Mouse (Mus musculus) limb, embryonic 10.5 days (tissue): ENCODE data around the gene Pigx. TPM values are rescaled to one million over a fixed set of nuclear protein-coding genes. Genes with fewer than 3 reads are reported as not detected.

Source experiments
- DNase-seq: peaks from one replicate; pipeline ENCODE4 v3.0.0-alpha.2; 2017; ENCODE audit warnings: low spot score
- H3K27ac ChIP-seq: fragments of 300-500 bp; sonication (generic); 2 replicates; pipeline ENCODE4 v1.5.1; 2016; ENCODE audit warnings: mild to moderate bottlenecking
- H3K27me3 ChIP-seq: fragments of 300-500 bp; sonication (generic); 2 replicates; pipeline ENCODE4 v1.6.1; 2016; ENCODE audit warnings: low read depth, mild to moderate bottlenecking; ENCODE audit not compliant: poor library complexity, severe bottlenecking
- H3K36me3 ChIP-seq: fragments of 300-500 bp; sonication (generic); 2 replicates; pipeline ENCODE4 v1.6.1; 2016; ENCODE audit warnings: mild to moderate bottlenecking, moderate library complexity
- H3K4me1 ChIP-seq: fragments of 300-500 bp; sonication (generic); 2 replicates; pipeline ENCODE4 v1.6.1; 2016
- H3K4me3 ChIP-seq: fragments of 300-500 bp; sonication (generic); 2 replicates; pipeline ENCODE4 v1.5.1; 2016; ENCODE audit warnings: mild to moderate bottlenecking, moderate library complexity
- H3K9me3 ChIP-seq: fragments of 300-500 bp; sonication (generic); replicated peaks from 2 replicates; pipeline ENCODE4 v1.6.1; 2016; ENCODE audit warnings: mild to moderate bottlenecking
- WGBS: fragments of 180-500 bp; shearing (Covaris S2); methylation state at CpG from one replicate; pipeline ENCODE4 v1.1.7; 2016; 5-methylcytosine and 5-hydroxymethylcytosine counted together
- polyA plus RNA-seq: library from polyadenylated mRNA; unstranded; fragments of >200 nt; fragmentation: Nextera tagmentation; extraction: Ambion mirVana; gene quantifications from 2 replicates; pipeline ENCODE4 v1.2.1, GENCODE M21; 2016

The Pigx gene
- polyA plus RNA-seq, 1 experiment from 2014 or later, result 150 TPM

DNA sequence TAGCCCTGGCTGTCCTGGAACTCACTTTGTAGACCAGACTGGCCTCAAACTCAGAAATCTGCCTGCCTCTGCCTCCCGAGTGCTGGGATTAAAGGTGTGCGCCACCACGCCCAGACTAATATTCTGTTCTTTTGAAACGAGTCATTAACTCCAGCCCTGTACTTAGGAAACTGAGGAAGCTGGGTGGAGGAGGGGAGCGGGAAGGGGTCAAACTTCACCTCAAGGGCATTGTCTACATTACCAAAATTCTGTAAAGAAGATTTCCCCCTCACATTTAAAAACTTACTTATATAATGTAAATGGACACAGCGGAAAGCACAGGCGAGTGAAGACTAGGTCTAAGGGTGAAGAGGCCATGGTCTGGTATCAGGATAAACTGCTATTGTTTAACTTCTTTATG is 24.5 kb upstream of the Pigx start:
- no peaks in the 10 kb centered on the region for H3K27me3 ChIP-seq
- H3K27ac ChIP-seq, result no peak overlapping the region
- no peaks in the 10 kb centered on the region for H3K36me3 ChIP-seq
- no peaks in the 10 kb centered on the region for H3K4me1 ChIP-seq
- no peak for DNase-seq
- WGBS, result 93% methylated on average over 7 of the region's 7 CpGs
- H3K4me3 ChIP-seq, result no peak overlapping the region
- no peaks in the 10 kb centered on the region for H3K9me3 ChIP-seq

DNA sequence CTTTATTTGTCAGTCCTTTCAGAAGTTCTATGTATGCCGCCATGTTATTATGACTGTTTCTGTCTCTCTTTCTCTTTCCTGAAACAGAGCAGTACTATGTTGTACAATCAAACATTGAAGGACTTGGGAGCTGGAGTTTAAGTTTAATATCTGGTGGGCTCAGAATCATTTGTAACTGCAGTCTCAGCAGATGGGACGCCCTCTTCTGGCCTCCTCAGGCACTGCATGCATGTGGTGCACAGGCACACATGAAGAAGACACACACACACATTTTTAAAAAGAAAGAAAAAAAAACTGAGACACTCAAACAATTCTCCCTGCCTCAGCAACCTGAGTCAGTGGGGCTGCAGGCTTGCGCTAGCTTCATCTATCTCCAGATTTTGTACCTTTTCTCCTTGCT is 20.9 kb upstream of the Pigx start:
- Histone ChIP-seq H3K9me3 (no peaks in the 10 kb centered on the region), H3K27ac (no peak overlapping the region), H3K4me3 (no peak overlapping the region), H3K27me3 (no peaks in the 10 kb centered on the region), H3K4me1 (no peaks in the 10 kb centered on the region), H3K36me3 (no peaks in the 10 kb centered on the region)
- 72% methylated on average over 3 of the region's 3 CpGs for WGBS
- no peak for DNase-seq

DNA sequence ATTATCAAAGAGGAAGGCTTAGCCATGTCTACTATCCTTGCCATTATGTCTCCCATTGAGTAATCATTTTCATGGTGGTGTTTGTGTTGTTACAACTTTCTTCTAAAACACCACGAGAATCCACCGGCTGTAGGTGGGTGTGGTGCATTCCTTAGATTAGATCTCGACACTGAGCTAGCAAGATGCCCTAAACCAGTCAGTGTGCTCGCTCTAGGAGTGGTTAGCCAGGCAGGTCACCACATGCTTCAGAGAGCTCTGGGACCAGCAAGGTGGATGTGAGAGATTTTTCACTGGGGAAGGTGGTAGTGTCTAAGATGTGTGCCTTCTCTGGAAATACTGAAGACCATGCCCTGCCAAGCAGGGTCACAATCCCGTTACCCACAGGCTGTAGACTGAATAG is 16.6 kb upstream of the Pigx start:
- Histone ChIP-seq H3K27me3 (no peaks in the 10 kb centered on the region), H3K4me3 (no peak overlapping the region), H3K9me3 (no peaks in the 10 kb centered on the region), H3K4me1 (no peaks in the 10 kb centered on the region), H3K27ac (no peak overlapping the region), H3K36me3 (no peaks in the 10 kb centered on the region)
- 50% methylated on average over 5 of the region's 5 CpGs for WGBS
- no peak for DNase-seq

- WGBS, result 66% methylated on average over 6 of the region's 6 CpGs
- DNase-seq, result no peak
- H3K4me1 ChIP-seq, result no peaks in the 10 kb centered on the region
Observed at GRCm38 (mm10) chr16:32115781-32116180, 16.2 kb upstream of the Pigx start.

DNA sequence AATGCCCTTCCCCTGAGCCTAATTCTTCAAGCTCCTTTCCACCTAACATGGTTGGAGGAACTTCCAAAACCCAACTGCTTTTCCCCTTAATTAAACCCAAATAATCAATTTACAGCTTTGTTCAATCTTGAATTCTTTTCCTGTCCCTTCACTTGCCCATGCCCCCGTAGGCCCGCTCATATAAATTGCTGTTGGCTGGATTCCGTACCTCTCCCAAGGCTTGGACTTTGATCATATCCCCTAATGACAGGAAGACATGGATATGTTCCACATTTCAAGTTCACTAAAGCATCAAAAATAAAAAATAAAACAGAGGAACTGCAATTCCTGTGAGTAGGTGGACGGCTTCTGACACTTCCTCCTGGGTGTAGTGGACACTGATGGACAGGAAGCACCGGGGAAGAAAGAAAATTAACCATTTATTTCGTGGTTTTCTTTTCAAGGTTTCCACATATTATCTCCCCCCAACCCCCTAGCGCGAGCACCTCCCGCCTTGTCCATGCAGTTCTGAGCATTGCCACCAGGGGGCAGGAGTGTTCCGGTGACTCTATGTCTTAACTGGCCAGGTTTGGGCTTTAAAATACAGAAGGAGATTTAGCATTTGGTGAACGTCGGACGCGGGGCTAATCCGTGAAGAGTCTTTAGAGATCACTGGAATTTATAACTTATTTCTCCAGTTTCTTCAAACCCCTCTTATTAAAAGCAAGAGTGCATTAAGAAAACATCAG is 15.6 kb upstream of the Pigx start:
- Histone ChIP-seq H3K36me3 (peaks cover 6% of the 10 kb centered on the region), H3K9me3 (no peaks in the 10 kb centered on the region), H3K4me3 (no peak overlapping the region), H3K4me1 (no peaks in the 10 kb centered on the region), H3K27me3 (no peaks in the 10 kb centered on the region), H3K27ac (no peak overlapping the region)
- DNase-seq, result peak; percentile 88
- WGBS, result 23% methylated on average over 15 of the region's 15 CpGs

More at GRCm38 (mm10) chr16:32115781-32116180, 16.2 kb upstream of the Pigx start:
- H3K9me3 ChIP-seq, result no peaks in the 10 kb centered on the region
- H3K27me3 ChIP-seq, result no peaks in the 10 kb centered on the region
- H3K27ac ChIP-seq, result no peak overlapping the region
- H3K4me3 ChIP-seq, result no peak overlapping the region
- peaks cover under 1% of the 10 kb centered on the region for H3K36me3 ChIP-seq

GRCm38 (mm10) chr16:32114406-32114805 is 14.9 kb upstream of the Pigx start:
- Histone ChIP-seq H3K27me3 (no peaks in the 10 kb centered on the region), H3K27ac (no peak overlapping the region), H3K36me3 (peaks cover 13% of the 10 kb centered on the region), H3K9me3 (no peaks in the 10 kb centered on the region), H3K4me3 (no peak overlapping the region), H3K4me1 (no peaks in the 10 kb centered on the region)
- DNase-seq, result no peak
- 83% methylated on average over 10 of the region's 10 CpGs for WGBS

- Histone ChIP-seq H3K36me3 (peaks cover 20% of the 10 kb centered on the region), H3K4me3 (no peak overlapping the region), H3K27me3 (no peaks in the 10 kb centered on the region), H3K4me1 (no peaks in the 10 kb centered on the region), H3K9me3 (no peaks in the 10 kb centered on the region), H3K27ac (no peak overlapping the region)
- 70% methylated on average over 23 of the region's 23 CpGs for WGBS
- DNase-seq, result no peak
Observed at GRCm38 (mm10) chr16:32113541-32114218, 14.1 kb upstream of the Pigx start.

- 79% methylated on average over 15 of the region's 15 CpGs for WGBS
- no peak overlapping the region for H3K27ac ChIP-seq
- no peak for DNase-seq
Observed at GRCm38 (mm10) chr16:32110951-32111699, 11.6 kb upstream of the Pigx start.

GRCm38 (mm10) chr16:32108578-32108977 is 9.0 kb upstream of the Pigx start:
- H3K27ac ChIP-seq, result no peak overlapping the region
- H3K36me3 ChIP-seq, result peaks cover 68% of the 10 kb centered on the region
- no peak for DNase-seq
- H3K4me3 ChIP-seq, result no peak overlapping the region
- H3K27me3 ChIP-seq, result no peaks in the 10 kb centered on the region
- H3K9me3 ChIP-seq, result no peaks in the 10 kb centered on the region
- no peaks in the 10 kb centered on the region for H3K4me1 ChIP-seq
- 96% methylated on average over 2 of the region's 2 CpGs for WGBS

More at GRCm38 (mm10) chr16:32110951-32111699, 11.6 kb upstream of the Pigx start:
- Histone ChIP-seq H3K36me3 (peaks cover 45% of the 10 kb centered on the region), H3K4me1 (no peaks in the 10 kb centered on the region), H3K4me3 (no peak overlapping the region), H3K27me3 (no peaks in the 10 kb centered on the region), H3K9me3 (no peaks in the 10 kb centered on the region)

DNA sequence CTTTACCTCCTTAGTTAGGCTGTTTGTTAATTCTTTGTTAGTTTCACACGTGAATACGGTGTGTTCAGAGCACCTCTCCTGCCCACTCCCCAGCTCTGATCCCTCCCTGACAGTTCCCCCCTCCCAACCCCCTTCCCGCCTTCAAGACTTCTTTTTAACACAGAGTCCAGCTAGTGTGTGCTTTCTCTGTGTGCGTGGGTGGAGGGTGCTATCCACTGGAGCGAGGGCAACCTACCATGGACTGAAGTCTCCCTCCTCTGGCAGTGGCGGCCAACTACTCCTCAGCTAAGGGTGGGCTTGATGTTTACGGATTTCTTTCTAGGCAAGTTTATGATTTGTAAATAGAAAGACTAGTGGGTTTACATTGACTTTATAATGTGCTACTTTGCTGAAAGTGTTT is 8.6 kb upstream of the Pigx start:
- Histone ChIP-seq H3K27ac (no peak overlapping the region), H3K4me1 (no peaks in the 10 kb centered on the region), H3K36me3 (peaks cover 72% of the 10 kb centered on the region), H3K9me3 (no peaks in the 10 kb centered on the region), H3K4me3 (no peak overlapping the region), H3K27me3 (no peaks in the 10 kb centered on the region)
- DNase-seq, result no peak
- 84% methylated on average over 7 of the region's 7 CpGs for WGBS

DNA sequence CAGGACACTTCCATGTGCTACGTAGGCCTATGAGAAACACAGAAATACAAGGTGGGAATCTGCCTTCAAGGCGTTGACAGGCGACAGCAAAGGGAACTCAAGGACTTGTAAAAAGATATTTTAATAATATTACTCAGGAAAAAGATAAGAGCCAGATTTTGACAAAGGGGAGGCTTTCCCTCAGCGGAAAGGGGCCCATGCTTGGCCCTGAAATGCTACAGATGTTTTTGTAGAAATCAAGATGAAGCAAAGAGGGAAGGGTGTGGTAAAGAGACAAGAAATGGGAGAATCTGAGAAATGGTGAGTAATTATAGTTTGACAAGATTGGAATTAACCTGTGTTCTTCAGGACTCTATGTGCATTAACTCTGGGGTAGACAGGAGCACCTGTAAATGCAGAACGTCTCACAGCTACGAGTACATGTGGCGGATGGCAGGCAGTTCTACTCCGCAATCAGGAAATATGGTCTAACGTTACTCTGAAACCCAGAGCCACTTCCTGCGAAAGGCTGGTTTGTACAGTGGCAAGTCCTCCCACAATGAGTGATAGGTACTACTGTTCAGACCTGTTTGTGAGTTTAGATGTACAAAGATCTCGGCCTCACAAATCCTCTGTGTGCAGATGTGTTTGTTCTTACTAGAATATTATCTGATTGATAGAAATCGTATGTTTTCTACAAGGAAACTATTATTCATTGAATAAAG is 8.0 kb upstream of the Pigx start:
- Histone ChIP-seq H3K9me3 (no peaks in the 10 kb centered on the region), H3K36me3 (peaks cover 79% of the 10 kb centered on the region), H3K27ac (no peak overlapping the region), H3K4me3 (no peak overlapping the region), H3K27me3 (no peaks in the 10 kb centered on the region), H3K4me1 (no peaks in the 10 kb centered on the region)
- DNase-seq, result no peak
- 93% methylated on average over 12 of the region's 12 CpGs for WGBS

GRCm38 (mm10) chr16:32105698-32106097 is 6.2 kb upstream of the Pigx start:
- Histone ChIP-seq H3K4me1 (no peaks in the 10 kb centered on the region), H3K27ac (no peak overlapping the region), H3K36me3 (peaks cover 85% of the 10 kb centered on the region), H3K27me3 (no peaks in the 10 kb centered on the region), H3K9me3 (no peaks in the 10 kb centered on the region), H3K4me3 (no peak overlapping the region)
- WGBS, result 81% methylated on average over 1 of the region's 1 CpGs
- DNase-seq, result no peak
